Mouse (Mus musculus) myocyte (in vitro differentiated cells): ENCODE measurements around the gene Ptprg.

Experiments
- MAX ChIP-seq: IDR thresholded peaks from one replicate; pipeline ENCODE4 v1.6.1; 2011; ENCODE audit warnings: low read depth, mild to moderate bottlenecking, control low read depth
- MYOG ChIP-seq, 3 experiments: IDR thresholded peaks; one replicate each; pipeline ENCODE4 v1.6.1; 2011; ENCODE audit warnings: control low read depth in 2 of 3, low read depth in 2 of 3, mild to moderate bottlenecking in 2 of 3; ENCODE audit not compliant: insufficient read length in 2 of 3, control insufficient read depth in 1 of 3, insufficient read depth in 1 of 3
- POLR2A ChIP-seq: IDR thresholded peaks from one replicate; pipeline ENCODE4 v1.6.1; 2011; ENCODE audit warnings: low read depth, mild to moderate bottlenecking, control low read depth, moderate library complexity; ENCODE audit not compliant: insufficient read length
- POLR2AphosphoS2 ChIP-seq: IDR thresholded peaks from one replicate; pipeline ENCODE4 v1.6.1; 2011; ENCODE audit warnings: low read depth, control low read depth; ENCODE audit not compliant: insufficient read length
- USF1 ChIP-seq: IDR thresholded peaks from one replicate; pipeline ENCODE4 v1.6.1; 2011; ENCODE audit warnings: low read depth, mild to moderate bottlenecking, control low read depth, moderate library complexity

GRCm38 (mm10) chr14:12113326-12113725, 560.0 kb downstream of the Ptprg start:
- no peak for TF ChIP-seq USF1
- no peak for TF ChIP-seq MAX
- no peak for TF ChIP-seq POLR2A
- no peak for TF ChIP-seq POLR2AphosphoS2
- TF ChIP-seq MYOG (IDR thresholded peaks at IDR 0.05; ENCODE audit: control insufficient read depth in 1 of 3, insufficient read depth in 1 of 3, insufficient read length in 2 of 3, low read depth in 2 of 3), result no peak
